Mouse (Mus musculus) erythroblast, embryonic 14.5 days (primary cell): ENCODE measurements around the gene Nxpe2.
A peak's percentile ranks its signal among the peaks of the same experiment; 100 is the strongest.

Source experiments
- GATA1 ChIP-seq: IDR thresholded peaks from 2 replicates; pipeline ENCODE4 v1.6.1; 2012; ENCODE audit warnings: low read length, inconsistent platforms, mixed read lengths
- TAL1 ChIP-seq: IDR thresholded peaks from 3 replicates; pipeline ENCODE4 v1.6.1; 2012; ENCODE audit warnings: low read length, inconsistent platforms, mixed read lengths

- TF ChIP-seq GATA1: peak; percentile 77
- TF ChIP-seq TAL1: no peak
These were observed 21.1 kb upstream of the Nxpe2 start for GRCm38 (mm10) chr9:48374357-48374756.
